Mouse (Mus musculus) myocyte (in vitro differentiated cells): ENCODE results near the gene Trim37.
"Not testable (repeated sequence)": the region's sequence is repeated elsewhere in the genome, so short reads cannot be mapped to it uniquely, and the experiment has no call there.

ENCODE experiments used
- MYOG ChIP-seq, 3 experiments: IDR thresholded peaks; one replicate each; pipeline ENCODE4 v1.6.1; 2011; ENCODE audit warnings: control low read depth in 2 of 3, low read depth in 2 of 3, mild to moderate bottlenecking in 2 of 3; ENCODE audit not compliant: insufficient read length in 2 of 3, control insufficient read depth in 1 of 3, insufficient read depth in 1 of 3
- POLR2A ChIP-seq: IDR thresholded peaks from one replicate; pipeline ENCODE4 v1.6.1; 2011; ENCODE audit warnings: low read depth, mild to moderate bottlenecking, control low read depth, moderate library complexity; ENCODE audit not compliant: insufficient read length

DNA sequence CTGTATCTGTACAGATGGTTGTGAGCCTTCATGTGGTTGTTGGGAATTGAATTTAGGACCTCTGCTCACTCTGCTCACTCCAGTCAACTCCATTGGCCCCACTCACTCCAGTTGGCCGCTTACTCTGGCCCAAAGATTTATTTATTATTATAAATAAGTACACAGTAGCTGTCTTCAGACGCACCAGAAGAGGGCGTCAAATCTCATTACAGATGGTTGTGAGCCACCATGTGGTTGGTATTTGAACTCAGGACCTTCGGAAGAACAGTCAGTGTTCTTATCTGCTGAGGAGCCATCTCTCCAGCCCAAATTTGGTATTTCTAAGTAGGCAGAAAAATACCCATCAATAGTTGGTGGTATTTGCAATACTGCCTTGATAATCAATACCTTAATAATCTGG lies 134.8 kb downstream of the Trim37 start:
- not testable (repeated sequence) for TF ChIP-seq POLR2A; MYOG (IDR thresholded peaks at IDR 0.05; ENCODE audit: control insufficient read depth in 1 of 3, insufficient read depth in 1 of 3, insufficient read length in 2 of 3, low read depth in 2 of 3)
